Mouse (Mus musculus) intestine, embryonic 16.5 days (tissue): Measurements from ENCODE around the gene Kcnk5. TPM values are rescaled to one million over a fixed set of nuclear protein-coding genes. Genes with fewer than 3 reads are reported as not detected.

ENCODE experiments used
- ATAC-seq: fragments of 200-750 bp; cut with Nextera tagmentation; 2 replicates; pipeline ENCODE4 v1.8.0; 2017; ENCODE audit warnings: moderate TSS enrichment, moderate library complexity
- H3K27ac ChIP-seq: fragments of 300-500 bp; sonication (generic); 2 replicates; pipeline ENCODE4 v1.5.1; 2014; ENCODE audit warnings: mild to moderate bottlenecking, low read length
- H3K27me3 ChIP-seq: fragments of 300-500 bp; sonication (generic); replicated peaks from 2 replicates; pipeline ENCODE4 v1.6.1; 2014; ENCODE audit warnings: low read length, control low read depth, mixed read lengths; ENCODE audit not compliant: control insufficient read depth, insufficient read depth
- H3K36me3 ChIP-seq: fragments of 300-500 bp; sonication (generic); 2 replicates; pipeline ENCODE4 v1.6.1; 2014; ENCODE audit warnings: low read length, control low read depth; ENCODE audit not compliant: control insufficient read depth, insufficient read depth
- H3K4me1 ChIP-seq: fragments of 300-500 bp; sonication (generic); 2 replicates; pipeline ENCODE4 v1.6.1; 2014; ENCODE audit warnings: low read length, control low read depth, mixed read lengths; ENCODE audit not compliant: control insufficient read depth, insufficient read depth
- H3K4me2 ChIP-seq: fragments of 300-500 bp; sonication (generic); 2 replicates; pipeline ENCODE4 v1.6.1; 2014; ENCODE audit warnings: low read depth, low read length, control low read depth
- H3K4me3 ChIP-seq: fragments of 300-500 bp; sonication (generic); 2 replicates; pipeline ENCODE4 v1.5.1; 2014; ENCODE audit warnings: mild to moderate bottlenecking, low read length
- H3K9ac ChIP-seq: fragments of 300-500 bp; sonication (generic); 2 replicates; pipeline ENCODE4 v1.6.1; 2014; ENCODE audit warnings: low read depth, low read length
- H3K9me3 ChIP-seq: fragments of 300-500 bp; sonication (generic); 2 replicates; pipeline ENCODE4 v1.6.1; 2016; ENCODE audit warnings: low read length, control low read depth; ENCODE audit not compliant: control insufficient read depth
- WGBS: fragments of 180-500 bp; shearing (Covaris S2); extraction: QIAGEN DNeasy Blood & Tissue Kit; methylation state at CpG from one replicate; pipeline ENCODE4 v1.1.7; 2014; 5-methylcytosine and 5-hydroxymethylcytosine counted together
- polyA plus RNA-seq: library from polyadenylated mRNA; unstranded; fragments of >200 nt; fragmentation: Nextera tagmentation; extraction: Ambion mirVana; gene quantifications from 2 replicates; pipeline ENCODE4 v1.2.1, GENCODE M21; 2015

Gene Kcnk5
- polyA plus RNA-seq, 1 experiment from 2014 or later = 10.9 TPM

DNA sequence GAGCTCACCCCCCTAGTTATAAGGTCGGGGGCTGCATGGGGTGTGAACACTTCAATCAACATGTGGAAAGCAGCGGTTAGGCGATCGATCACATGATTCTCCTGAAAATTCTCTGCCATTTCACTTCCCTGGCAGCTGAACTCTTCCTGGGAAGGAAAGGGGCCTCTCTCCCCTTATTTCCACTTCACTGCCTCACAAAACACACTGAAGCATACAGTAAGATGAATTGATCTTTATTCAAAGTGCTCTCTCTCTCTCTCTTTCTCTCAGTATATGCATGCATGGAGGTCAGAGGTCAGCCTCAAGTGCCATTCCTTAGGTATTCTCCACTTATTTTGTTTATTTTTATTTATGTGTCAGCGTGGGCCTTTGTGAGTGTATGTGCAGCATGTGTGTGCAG, 2.1 kb upstream of the Kcnk5 start:
- H3K9ac ChIP-seq = no peak overlapping the region
- no peaks in the 10 kb centered on the region for H3K36me3 ChIP-seq
- H3K4me1 ChIP-seq = peaks cover 21% of the 10 kb centered on the region
- H3K4me2 ChIP-seq = no peak overlapping the region
- H3K27me3 ChIP-seq = no peaks in the 10 kb centered on the region
- H3K4me3 ChIP-seq = no peak overlapping the region
- ATAC-seq = no peak
- no peak overlapping the region for H3K27ac ChIP-seq
- no peaks in the 10 kb centered on the region for H3K9me3 ChIP-seq
- WGBS = 65% methylated on average over 5 of the region's 5 CpGs

DNA sequence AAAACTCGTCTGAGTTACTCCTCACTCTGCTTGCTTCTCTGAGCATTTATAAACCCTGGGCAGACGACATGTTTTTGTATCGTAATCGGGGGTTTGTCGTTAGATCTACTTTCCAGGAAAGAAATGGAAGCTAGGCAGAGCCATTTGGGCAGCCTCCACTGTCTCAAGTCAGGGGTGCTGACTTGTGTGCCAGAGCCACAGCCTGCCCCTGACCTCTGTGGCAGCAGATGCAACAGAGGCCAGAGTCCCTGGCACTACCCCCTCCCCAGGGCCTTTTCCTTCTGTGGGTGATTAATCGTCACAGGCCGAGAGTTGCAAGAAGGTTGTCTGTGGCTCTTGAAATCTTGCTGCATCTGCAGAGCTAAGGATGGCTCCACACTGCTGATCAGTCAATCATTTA, 987 bp upstream of the Kcnk5 start:
- no peaks in the 10 kb centered on the region for H3K27me3 ChIP-seq
- peaks cover 29% of the 10 kb centered on the region for H3K4me1 ChIP-seq
- no peaks in the 10 kb centered on the region for H3K36me3 ChIP-seq
- no peak overlapping the region for H3K4me2 ChIP-seq
- H3K27ac ChIP-seq = no peak overlapping the region
- no peaks in the 10 kb centered on the region for H3K9me3 ChIP-seq
- no peak for ATAC-seq
- H3K4me3 ChIP-seq = no peak overlapping the region
- WGBS = 68% methylated on average over 7 of the region's 7 CpGs
- no peak overlapping the region for H3K9ac ChIP-seq

DNA sequence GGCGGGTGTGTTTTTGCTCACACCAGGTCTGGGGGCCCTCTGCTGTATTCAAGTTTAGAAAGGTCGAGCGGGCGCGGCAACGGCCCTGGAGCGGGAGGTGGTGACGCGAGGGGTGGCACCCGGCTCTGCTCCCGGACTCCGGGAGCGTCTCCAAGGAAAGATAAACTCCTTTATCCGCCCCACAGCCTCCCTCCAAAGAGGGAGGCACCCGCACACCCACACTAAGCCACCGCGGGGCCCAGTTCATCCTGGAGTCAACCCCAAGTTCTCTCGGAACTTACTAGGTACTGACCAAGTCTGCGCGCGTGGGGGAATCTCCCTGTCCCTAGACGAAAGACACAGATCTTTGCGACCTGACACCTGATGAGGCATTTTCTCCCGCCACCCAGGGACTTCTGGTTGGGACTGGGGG, 852 bp downstream of the Kcnk5 start:
- Histone ChIP-seq H3K36me3 (no peaks in the 10 kb centered on the region), H3K9me3 (no peaks in the 10 kb centered on the region), H3K4me1 (peaks cover 29% of the 10 kb centered on the region), H3K9ac (peak overlapping the region; percentile 75), H3K27me3 (no peaks in the 10 kb centered on the region), H3K27ac (peak overlapping the region; percentile 13; the same call in 1 of the 2 replicates), H3K4me3 (peak overlapping the region; percentile 67), H3K4me2 (peak overlapping the region; percentile 90)
- ATAC-seq = peak; percentile 31
- whole genome bisulfite sequencing = under 1% methylated on average over 24 of the region's 24 CpGs

GRCm38 (mm10) chr14:20180304-20180703, 1.3 kb downstream of the Kcnk5 start:
- Histone ChIP-seq H3K4me1 (peaks cover 29% of the 10 kb centered on the region), H3K4me2 (peak overlapping the region; percentile 90), H3K27ac (no peak overlapping the region), H3K4me3 (peak overlapping the region; percentile 67), H3K36me3 (no peaks in the 10 kb centered on the region), H3K27me3 (no peaks in the 10 kb centered on the region), H3K9ac (peak overlapping the region; percentile 75), H3K9me3 (no peaks in the 10 kb centered on the region)
- no peak for ATAC-seq
- 3% methylated on average over 6 of the region's 6 CpGs for WGBS

- Histone ChIP-seq H3K9me3 (no peaks in the 10 kb centered on the region), H3K4me3 (peak overlapping the region; percentile 67), H3K4me1 (peaks cover 29% of the 10 kb centered on the region), H3K36me3 (no peaks in the 10 kb centered on the region), H3K27ac (no peak overlapping the region), H3K9ac (0 out of 2 replicates have a peak overlapping the region, but pooled peaks have one; percentile 20), H3K27me3 (no peaks in the 10 kb centered on the region), H3K4me2 (peak overlapping the region; percentile 90)
- no peak for ATAC-seq
- 60% methylated on average over 5 of the region's 5 CpGs for WGBS
These were observed 1.8 kb downstream of the Kcnk5 start for GRCm38 (mm10) chr14:20179731-20180280.

- 41% methylated on average over 3 of the region's 3 CpGs for WGBS
- Histone ChIP-seq H3K27me3 (no peaks in the 10 kb centered on the region), H3K4me1 (peaks cover 29% of the 10 kb centered on the region), H3K4me3 (peak overlapping the region; percentile 17; the same call in 1 of the 2 replicates), H3K4me2 (peak overlapping the region; percentile 90), H3K27ac (no peak overlapping the region), H3K36me3 (no peaks in the 10 kb centered on the region), H3K9me3 (no peaks in the 10 kb centered on the region), H3K9ac (0 out of 2 replicates have a peak overlapping the region, but pooled peaks have one; percentile 30)
- ATAC-seq = no peak
These were observed 2.5 kb downstream of the Kcnk5 start for GRCm38 (mm10) chr14:20179080-20179479.

DNA sequence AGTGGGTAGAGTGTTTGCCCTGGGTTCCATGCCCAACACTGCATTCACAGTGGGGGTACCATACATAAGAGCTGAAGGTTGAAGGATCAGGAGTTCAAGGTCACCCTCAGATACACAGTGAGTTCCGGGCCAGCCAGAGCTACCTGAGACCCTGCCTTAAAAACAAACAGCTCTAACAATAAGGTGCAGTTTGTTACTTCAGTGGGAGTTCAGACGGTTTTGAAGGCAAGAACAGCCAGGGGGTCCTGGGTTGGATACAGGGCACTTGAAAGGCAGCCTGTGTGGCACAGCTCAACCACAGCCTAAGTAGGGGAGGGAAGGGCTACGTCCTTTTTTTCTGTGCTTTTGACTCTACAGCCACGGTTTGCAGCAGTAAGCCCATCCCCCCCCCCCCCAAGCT, 3.0 kb downstream of the Kcnk5 start:
- H3K36me3 ChIP-seq = no peaks in the 10 kb centered on the region
- H3K27ac ChIP-seq = no peak overlapping the region
- peak overlapping the region; percentile 4 for H3K4me2 ChIP-seq
- H3K4me1 ChIP-seq = peaks cover 29% of the 10 kb centered on the region
- H3K27me3 ChIP-seq = no peaks in the 10 kb centered on the region
- 0 out of 2 replicates have a peak overlapping the region, but pooled peaks have one; percentile 30 for H3K9ac ChIP-seq
- no peaks in the 10 kb centered on the region for H3K9me3 ChIP-seq
- peak overlapping the region; percentile 17; the same call in 1 of the 2 replicates for H3K4me3 ChIP-seq
- WGBS = 30% methylated on average over 4 of the region's 4 CpGs
- no peak for ATAC-seq

DNA sequence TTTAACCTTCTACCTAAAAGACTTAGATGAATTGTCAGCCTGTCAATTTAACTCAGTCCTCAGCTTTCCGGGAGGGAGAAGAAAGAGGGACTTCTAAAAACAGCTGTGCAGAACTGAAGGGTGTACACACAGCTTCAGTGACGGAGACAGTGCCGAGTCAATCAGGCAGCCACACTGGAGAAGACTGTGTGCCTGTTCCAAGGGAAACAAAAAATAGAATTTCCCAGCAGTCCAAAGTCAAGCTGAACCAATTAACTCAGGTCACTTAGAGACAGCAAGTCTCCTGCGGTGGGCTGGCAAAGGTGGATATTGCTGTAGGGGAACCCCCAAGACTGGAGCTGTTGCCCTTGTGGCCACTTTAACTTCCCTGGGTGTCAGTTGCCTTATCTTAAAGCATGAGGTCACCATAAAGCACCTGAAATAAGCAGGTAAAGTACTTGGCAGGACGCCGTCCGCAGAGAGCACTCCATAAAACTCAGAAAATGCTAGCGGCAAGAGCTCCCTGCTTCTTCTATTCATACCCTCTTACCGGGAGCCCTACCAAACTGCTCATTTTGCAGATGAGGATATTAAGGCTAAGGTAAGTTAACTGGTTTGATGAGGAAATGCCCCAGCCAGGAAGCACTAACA, 4.0 kb downstream of the Kcnk5 start:
- Histone ChIP-seq H3K4me2 (no peak overlapping the region), H3K4me3 (no peak overlapping the region)

GRCm38 (mm10) chr14:20175705-20176104, 5.9 kb downstream of the Kcnk5 start:
- no peak overlapping the region for H3K9ac ChIP-seq
- no peak overlapping the region for H3K4me3 ChIP-seq
- peaks cover 22% of the 10 kb centered on the region for H3K4me1 ChIP-seq
- H3K27me3 ChIP-seq = no peaks in the 10 kb centered on the region
- ATAC-seq = no peak
- 93% methylated on average over 4 of the region's 4 CpGs for WGBS
- H3K9me3 ChIP-seq = no peaks in the 10 kb centered on the region
- no peak overlapping the region for H3K27ac ChIP-seq
- H3K4me2 ChIP-seq = no peak overlapping the region
- no peaks in the 10 kb centered on the region for H3K36me3 ChIP-seq

More for the DNA sequence above, 4.0 kb downstream of the Kcnk5 start:
- Histone ChIP-seq H3K4me1 (peaks cover 29% of the 10 kb centered on the region), H3K9me3 (no peaks in the 10 kb centered on the region), H3K27me3 (no peaks in the 10 kb centered on the region), H3K36me3 (no peaks in the 10 kb centered on the region), H3K27ac (no peak overlapping the region), H3K9ac (peak overlapping the region; percentile 10; the same call in 1 of the 2 replicates)
- WGBS = 63% methylated on average over 9 of the region's 9 CpGs
- no peak for ATAC-seq
